Mouse (Mus musculus) megakaryocyte, embryonic 14.5 days (primary cell): Measurements from ENCODE around the gene Map2.

Source experiments
- FLI1 ChIP-seq: IDR thresholded peaks from 2 replicates; pipeline ENCODE4 v1.6.1; 2012; ENCODE audit warnings: low read length, inconsistent platforms, mixed read lengths
- GATA1 ChIP-seq: IDR thresholded peaks from 3 replicates; pipeline ENCODE4 v1.6.1; 2012; ENCODE audit warnings: mixed read lengths, low read length, inconsistent platforms, borderline replicate concordance

DNA sequence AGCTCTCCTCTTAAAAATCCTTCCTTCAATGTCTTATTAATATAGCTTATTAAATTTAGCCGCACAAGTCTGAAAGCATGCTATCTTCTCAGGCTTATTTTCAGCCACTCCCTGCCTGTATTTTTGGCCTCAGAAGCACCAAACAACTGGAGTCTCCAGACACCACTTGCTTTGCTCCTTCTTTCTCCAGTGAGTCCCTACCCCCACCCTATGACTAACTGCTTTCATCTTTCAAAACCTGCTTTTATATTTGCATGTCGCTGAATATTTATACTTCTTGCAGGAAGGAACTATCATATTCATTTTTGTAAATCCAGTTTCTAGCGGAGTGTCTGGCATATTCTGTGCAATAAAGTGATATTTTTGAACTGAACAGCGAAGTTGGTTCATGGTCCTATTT lies 21.6 kb downstream of the Map2 start:
- TF ChIP-seq GATA1 = no peak
- no peak for TF ChIP-seq FLI1
